Mouse (Mus musculus) E14TG2a.4 (cell line): Measurements from ENCODE around the gene Haus8.
"Not testable (repeated sequence)": the region's sequence is repeated elsewhere in the genome, so short reads cannot be mapped to it uniquely, and the experiment has no call there.

Experiments used
- H3K27me3 ChIP-seq: 2 replicates; pipeline ENCODE4 v1.6.1; 2014; ENCODE audit warnings: low read length, control low read depth; ENCODE audit not compliant: insufficient read depth
- H3K36me3 ChIP-seq: 2 replicates; pipeline ENCODE4 v1.6.1; 2014; ENCODE audit warnings: low read length, control low read depth; ENCODE audit not compliant: insufficient read depth
- H3K4me1 ChIP-seq: replicated peaks from 2 replicates; pipeline ENCODE4 v1.6.1; 2014; ENCODE audit warnings: low read depth, low read length, control low read depth
- H3K4me3 ChIP-seq: replicated peaks from 2 replicates; pipeline ENCODE4 v1.5.1; 2014; ENCODE audit warnings: mild to moderate bottlenecking, low read length
- H3K9me3 ChIP-seq: 2 replicates; pipeline ENCODE4 v1.6.1; 2014; ENCODE audit warnings: low read length, control low read depth
- CTCF ChIP-seq: conservative IDR thresholded peaks from 2 replicates; pipeline ENCODE4 v1.5.1; 2014; ENCODE audit warnings: low read length
- NANOG ChIP-seq: IDR thresholded peaks from 2 replicates; pipeline ENCODE4 v1.6.1; 2014; ENCODE audit warnings: borderline replicate concordance, low read length, mixed read lengths
- POU5F1 ChIP-seq: IDR thresholded peaks from 2 replicates; pipeline ENCODE4 v1.6.1; 2014; ENCODE audit warnings: low read length, borderline replicate concordance

Gene Haus8

GRCm38 (mm10) chr8:71272286-71273150 lies at the start of gene Haus8, which contains the start of gene Myo9b:
TSS of gene Haus8 (minus strand) at chr8:71272934.
TSS of gene Myo9b (plus strand) at chr8:71272714.
- Histone ChIP-seq H3K36me3 (peaks cover 32% of the 10 kb centered on the region), H3K9me3 (no peaks in the 10 kb centered on the region), H3K4me1 (peaks cover 36% of the 10 kb centered on the region), H3K4me3 (peak within 1 kb of the TSS; percentile 98), H3K27me3 (no peaks in the 10 kb centered on the region)
- no peak for TF ChIP-seq CTCF

- not testable (repeated sequence) for H3K9me3 ChIP-seq, H3K4me1 ChIP-seq, H3K4me3 ChIP-seq, H3K27me3 ChIP-seq
- H3K36me3 ChIP-seq, result peaks cover 47% of the 10 kb centered on the region
Measured at GRCm38 (mm10) chr8:71319760-71320159, 47.0 kb upstream of the Haus8 start.

- H3K4me3 ChIP-seq, H3K27me3 ChIP-seq, H3K9me3 ChIP-seq, H3K4me1 ChIP-seq: not testable (repeated sequence)
- peaks cover 36% of the 10 kb centered on the region for H3K36me3 ChIP-seq
Measured at GRCm38 (mm10) chr8:71318610-71319009, 45.9 kb upstream of the Haus8 start.

- H3K4me1 ChIP-seq, result no peaks in the 10 kb centered on the region
- H3K9me3 ChIP-seq, result no peaks in the 10 kb centered on the region
- H3K27me3 ChIP-seq, result no peaks in the 10 kb centered on the region
- no peak overlapping the region for H3K4me3 ChIP-seq
- TF ChIP-seq CTCF (no peak), NANOG (no peak), POU5F1 (no peak)
- H3K36me3 ChIP-seq, result peaks cover 20% of the 10 kb centered on the region
Measured at GRCm38 (mm10) chr8:71316486-71317031, 43.8 kb upstream of the Haus8 start.

- H3K36me3 ChIP-seq, result peaks cover 17% of the 10 kb centered on the region
- no peaks in the 10 kb centered on the region for H3K27me3 ChIP-seq
- no peak overlapping the region for H3K4me3 ChIP-seq
- no peaks in the 10 kb centered on the region for H3K4me1 ChIP-seq
- no peaks in the 10 kb centered on the region for H3K9me3 ChIP-seq
- TF ChIP-seq POU5F1 (no peak), CTCF (no peak), NANOG (no peak)
Measured at GRCm38 (mm10) chr8:71315972-71316371, 43.2 kb upstream of the Haus8 start.

GRCm38 (mm10) chr8:71313951-71314350 lies 41.2 kb upstream of the Haus8 start:
- no peak for TF ChIP-seq NANOG
- no peak for TF ChIP-seq CTCF
- no peak for TF ChIP-seq POU5F1
- no peaks in the 10 kb centered on the region for H3K9me3 ChIP-seq
- H3K36me3 ChIP-seq, result peaks cover 17% of the 10 kb centered on the region
- no peaks in the 10 kb centered on the region; the same call in 1 of the 2 replicates for H3K4me1 ChIP-seq
- no peak overlapping the region for H3K4me3 ChIP-seq
- H3K27me3 ChIP-seq, result no peaks in the 10 kb centered on the region

- no peak for TF ChIP-seq NANOG
- TF ChIP-seq POU5F1, result no peak
- no peak for TF ChIP-seq CTCF
- no peaks in the 10 kb centered on the region for H3K27me3 ChIP-seq
Measured at GRCm38 (mm10) chr8:71312700-71313099, 40.0 kb upstream of the Haus8 start.

GRCm38 (mm10) chr8:71310446-71310845 lies 37.7 kb upstream of the Haus8 start:
- Histone ChIP-seq H3K9me3 (no peaks in the 10 kb centered on the region), H3K4me1 (peaks cover 8% of the 10 kb centered on the region; the same call in 1 of the 2 replicates), H3K27me3 (no peaks in the 10 kb centered on the region), H3K36me3 (peaks cover 20% of the 10 kb centered on the region), H3K4me3 (no peak overlapping the region)
- TF ChIP-seq CTCF (no peak), NANOG (no peak), POU5F1 (no peak)

More at GRCm38 (mm10) chr8:71312700-71313099, 40.0 kb upstream of the Haus8 start:
- Histone ChIP-seq H3K4me3 (no peak overlapping the region), H3K9me3 (no peaks in the 10 kb centered on the region), H3K4me1 (no peaks in the 10 kb centered on the region; the same call in 1 of the 2 replicates), H3K36me3 (peaks cover 21% of the 10 kb centered on the region)

- Histone ChIP-seq H3K4me1 (peaks cover 10% of the 10 kb centered on the region; the same call in 1 of the 2 replicates), H3K4me3 (no peak overlapping the region), H3K27me3 (no peaks in the 10 kb centered on the region), H3K9me3 (no peaks in the 10 kb centered on the region), H3K36me3 (peaks cover 28% of the 10 kb centered on the region)
- TF ChIP-seq NANOG (no peak), POU5F1 (no peak), CTCF (no peak)
Measured at GRCm38 (mm10) chr8:71307913-71308312, 35.2 kb upstream of the Haus8 start.
